Mouse (Mus musculus): Measurements from ENCODE around the gene Fzd4.
A peak's percentile ranks its signal among the peaks of the same experiment; 100 is the strongest.

The Fzd4 gene

GRCm38 (mm10) chr7:89404081-89404733 lies at the start of gene Fzd4, which contains the start of gene Tmem135:
Gene Fzd4 (plus strand): TSS chr7:89404355.
Gene Tmem135 (minus strand): TSS chr7:89404222.
- DNase-seq, result peak; percentile 97

DNA sequence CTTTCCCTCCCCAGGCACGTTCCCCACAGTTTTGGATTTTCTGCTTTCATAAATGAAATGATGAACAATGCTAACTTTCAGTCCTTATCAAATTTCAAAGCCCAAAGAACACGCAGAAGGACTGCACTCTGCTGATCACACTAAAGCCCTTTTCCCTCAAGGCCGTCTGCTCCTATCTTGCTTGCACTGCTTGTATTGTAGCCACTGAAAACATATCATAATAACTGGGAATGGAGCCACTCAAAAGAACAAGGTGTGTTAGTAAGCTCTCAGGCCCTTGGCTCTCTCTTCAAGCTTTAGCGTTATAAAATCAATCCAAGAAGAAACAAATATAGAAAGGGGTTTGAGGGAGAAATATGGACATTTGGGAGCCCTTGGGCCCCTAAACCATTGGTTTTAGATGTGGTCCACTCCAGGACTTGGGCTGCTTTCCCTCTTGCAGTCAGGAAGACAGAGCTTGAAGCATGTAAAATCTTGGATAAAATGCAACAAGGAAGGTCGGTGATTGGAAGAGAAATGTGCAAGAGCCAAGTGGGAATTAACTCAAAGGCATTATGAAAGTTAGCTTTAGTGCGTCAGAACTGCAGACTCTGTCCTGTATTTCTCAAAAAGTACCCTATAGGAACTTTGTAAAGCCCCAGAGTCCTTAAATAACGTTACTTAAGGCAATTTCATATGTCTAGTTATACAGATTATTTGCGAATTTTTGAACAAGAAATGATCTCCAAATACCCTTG lies 48.5 kb upstream of the Fzd4 start:
- DNase-seq, result no peak

- DNase-seq, result no peak
Observed at GRCm38 (mm10) chr7:89356307-89356706, 47.8 kb upstream of the Fzd4 start.

- DNase-seq, result peak; percentile 55
Observed at GRCm38 (mm10) chr7:89363975-89364374, 40.2 kb upstream of the Fzd4 start.

DNA sequence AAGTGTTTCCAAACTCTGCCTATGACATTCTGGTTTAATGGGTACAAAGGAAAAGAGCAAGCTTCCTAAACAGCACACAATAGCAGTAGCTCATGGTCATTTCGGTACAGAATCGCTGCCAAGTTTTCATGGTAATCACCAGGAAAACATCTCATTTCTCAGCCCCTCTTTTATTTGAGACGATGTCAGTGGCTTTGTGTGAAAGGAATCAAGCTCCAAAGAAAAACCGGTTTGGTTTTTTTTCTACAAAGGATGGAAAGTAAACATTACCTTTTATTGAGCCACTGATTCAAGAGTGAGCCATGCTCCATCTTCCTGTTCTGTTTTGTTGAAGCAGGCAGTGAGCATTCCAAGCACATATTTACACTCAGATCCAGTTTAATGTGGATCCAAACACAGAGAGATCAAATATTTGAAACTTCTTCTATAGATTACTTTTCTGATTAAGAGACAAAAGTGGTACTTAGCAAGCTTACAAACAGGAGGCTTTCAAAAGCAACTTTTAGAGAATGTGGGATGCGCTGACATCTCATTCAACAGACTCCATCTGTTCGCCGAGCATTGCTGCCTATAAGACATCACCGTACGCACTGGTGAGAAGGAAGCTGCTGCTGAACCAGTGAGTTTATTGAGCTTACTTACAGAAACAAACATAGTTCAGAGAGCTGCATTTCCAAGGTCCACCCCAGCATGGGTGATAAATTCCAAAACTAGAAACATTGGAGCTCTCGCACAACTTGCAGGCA lies 38.8 kb upstream of the Fzd4 start:
- DNase-seq, result no peak

- DNase-seq, result no peak
Observed at GRCm38 (mm10) chr7:89367643-89368042, 36.5 kb upstream of the Fzd4 start.

DNA sequence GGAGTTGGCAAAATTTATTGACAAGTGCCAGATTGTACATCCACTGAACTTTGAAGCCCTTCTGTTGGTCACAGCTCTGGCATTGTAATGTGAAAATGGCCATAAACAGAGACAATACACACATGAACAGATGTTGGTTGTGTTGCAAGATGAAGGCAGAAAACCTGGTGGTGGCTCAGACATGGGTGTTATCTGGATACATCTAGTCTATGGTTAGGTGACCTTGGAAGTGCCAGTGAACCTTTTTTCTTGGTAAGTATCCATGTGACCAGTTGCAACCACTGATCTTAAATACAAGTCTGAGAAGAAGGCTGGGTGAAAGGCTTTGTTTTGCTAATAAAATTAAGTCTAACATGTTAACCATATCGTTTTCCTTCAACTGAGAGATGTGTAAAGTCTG lies 34.1 kb upstream of the Fzd4 start:
- no peak for DNase-seq

DNA sequence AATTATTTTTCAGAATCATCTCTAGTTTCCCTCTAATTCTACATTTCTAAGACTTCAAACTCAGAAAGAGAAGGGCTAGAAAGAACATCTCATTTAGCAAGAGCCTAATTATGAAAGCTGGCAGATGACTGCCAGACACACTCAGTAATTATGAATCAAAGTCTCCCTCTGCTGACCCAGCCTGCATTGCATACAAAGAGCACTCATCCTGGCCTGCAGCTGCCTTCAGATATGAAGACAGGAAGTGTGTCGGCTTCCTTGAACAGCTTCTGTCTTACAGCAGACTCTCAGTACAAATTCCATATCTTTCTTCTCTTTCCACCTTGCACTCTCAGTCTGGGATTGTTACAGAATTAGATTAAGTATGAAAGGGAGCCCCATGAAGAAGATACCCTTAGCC lies 33.2 kb upstream of the Fzd4 start:
- peak; percentile 34 for DNase-seq

DNA sequence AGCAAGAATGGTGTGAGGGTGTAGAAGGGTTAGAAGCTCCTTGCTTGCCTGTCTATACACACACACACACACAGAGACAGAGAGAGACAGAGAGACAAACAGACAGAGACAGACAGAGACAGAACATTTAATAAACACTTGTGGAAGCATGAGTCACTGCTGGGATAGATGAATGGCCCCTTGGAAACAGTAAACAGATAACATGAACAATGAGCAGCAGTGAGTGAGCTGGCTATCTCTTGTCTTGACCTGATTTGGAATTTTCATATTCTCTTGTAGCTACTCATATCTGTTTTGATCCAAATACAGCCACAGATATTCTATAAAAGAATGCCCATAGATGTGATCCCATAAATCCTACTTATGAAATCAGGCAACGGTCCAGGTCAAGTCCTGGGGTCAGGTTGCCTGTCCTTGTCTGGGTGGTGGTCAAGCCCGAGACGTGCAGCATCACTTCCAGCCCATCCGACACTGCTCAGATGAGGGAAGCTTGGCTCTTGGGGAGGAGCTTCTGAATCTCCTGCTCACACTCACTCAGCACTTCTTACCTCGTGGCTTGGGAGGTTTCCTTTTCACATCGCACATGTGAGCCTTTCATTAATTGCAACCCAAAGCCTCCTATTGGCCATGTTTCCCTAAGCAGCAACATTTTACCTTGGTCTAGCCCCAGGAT lies 32.4 kb upstream of the Fzd4 start:
- DNase-seq, result no peak

- no peak for DNase-seq
Observed at GRCm38 (mm10) chr7:89380935-89381705, 23.0 kb upstream of the Fzd4 start.

GRCm38 (mm10) chr7:89382892-89383291 lies 21.3 kb upstream of the Fzd4 start:
- DNase-seq, result no peak

GRCm38 (mm10) chr7:89388981-89389380 lies 15.2 kb upstream of the Fzd4 start:
- DNase-seq, result no peak

GRCm38 (mm10) chr7:89390660-89391059 lies 13.5 kb upstream of the Fzd4 start:
- no peak for DNase-seq

GRCm38 (mm10) chr7:89391281-89391680 lies 12.9 kb upstream of the Fzd4 start:
- DNase-seq, result no peak

DNA sequence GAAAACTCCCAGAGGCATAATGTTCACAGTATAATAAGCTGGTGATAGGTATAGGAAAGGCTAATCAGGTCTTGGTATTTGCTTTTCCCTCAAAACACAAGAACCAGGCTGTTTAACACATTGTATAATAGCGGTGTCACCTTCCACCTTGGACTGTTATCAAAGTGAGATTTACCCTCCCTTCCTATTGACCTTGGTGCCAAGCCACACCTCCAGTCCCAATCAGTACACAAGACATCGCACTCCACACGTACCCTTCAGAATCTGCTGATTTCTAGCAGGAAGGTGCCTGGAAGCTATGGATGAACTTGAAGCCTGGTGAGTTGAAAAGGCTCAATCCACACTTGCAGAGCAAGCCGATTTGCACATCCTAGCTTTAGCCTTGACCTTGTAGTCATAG lies 12.3 kb upstream of the Fzd4 start:
- DNase-seq, result no peak

DNA sequence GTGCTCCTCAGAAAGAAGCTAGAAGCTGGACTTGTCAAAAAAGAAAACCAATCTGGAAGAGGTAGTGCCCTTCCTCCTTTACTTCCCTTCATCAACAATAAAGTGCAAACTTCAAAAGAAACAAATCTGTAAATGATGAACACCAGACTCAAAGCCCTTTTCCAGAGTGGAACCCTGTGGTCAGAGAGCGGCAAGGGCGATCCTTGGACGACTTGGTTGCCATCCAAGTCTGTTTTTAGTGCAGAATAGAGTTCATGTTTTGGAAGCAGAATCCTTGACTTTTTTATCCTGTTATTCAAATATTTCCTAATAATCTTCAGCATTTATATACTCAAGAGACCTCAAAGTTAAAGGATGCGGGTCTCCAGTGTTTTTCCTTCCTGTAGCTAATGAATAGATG lies 11.8 kb upstream of the Fzd4 start:
- no peak for DNase-seq

DNA sequence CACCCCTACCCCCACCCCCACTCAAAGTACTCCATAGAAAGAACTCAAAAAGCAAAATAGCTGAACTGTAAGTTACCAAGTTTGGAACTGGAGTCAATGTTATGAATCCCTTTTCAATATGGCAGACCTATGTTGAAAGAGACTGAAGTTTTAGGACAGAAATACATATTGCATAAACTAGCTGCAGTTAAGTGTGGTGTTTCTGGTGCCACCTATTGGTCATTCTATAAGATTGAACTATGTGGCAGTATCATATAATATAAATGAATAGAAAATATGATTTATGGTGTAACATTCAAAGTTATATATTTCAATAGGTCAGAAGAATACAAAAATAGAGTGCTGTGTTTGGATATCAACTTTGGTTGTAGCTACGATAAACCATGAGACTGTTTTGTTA lies 11.3 kb upstream of the Fzd4 start:
- no peak for DNase-seq

- DNase-seq, result no peak
Observed at GRCm38 (mm10) chr7:89395399-89395798, 8.8 kb upstream of the Fzd4 start.

- no peak for DNase-seq
Observed at GRCm38 (mm10) chr7:89396386-89396785, 7.8 kb upstream of the Fzd4 start.

DNA sequence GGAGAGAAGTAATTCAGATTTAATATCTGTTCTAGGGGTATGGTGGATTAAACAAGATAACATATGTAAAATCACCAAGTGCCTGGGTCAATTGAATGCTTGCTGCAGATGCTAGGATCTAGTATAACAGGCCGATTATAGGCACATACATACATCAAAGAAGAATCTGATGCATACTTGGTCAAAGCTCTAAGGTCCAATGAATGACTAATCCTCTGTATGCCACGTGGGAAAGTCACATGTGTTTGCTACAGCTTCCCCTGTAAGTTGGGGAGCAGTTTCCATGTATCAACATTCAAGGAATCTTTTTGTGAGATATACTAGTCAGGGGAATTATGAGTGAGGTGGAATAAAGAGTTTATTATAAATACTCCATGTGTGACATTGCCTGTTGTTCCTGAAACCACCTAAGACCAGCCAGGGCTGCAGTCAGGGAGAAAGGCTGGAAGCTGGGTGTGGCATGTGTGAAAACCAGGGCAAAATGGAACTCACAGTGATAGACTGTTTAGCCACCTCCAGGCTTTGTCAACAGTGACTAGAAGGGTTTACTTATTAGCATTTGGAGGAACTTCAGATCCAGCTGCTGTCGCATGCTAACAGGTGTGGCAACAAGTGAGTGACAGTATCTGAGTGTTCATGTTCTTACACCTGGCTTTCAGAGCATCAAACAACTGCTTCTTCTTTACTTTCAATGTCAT lies 6.2 kb upstream of the Fzd4 start:
- no peak for DNase-seq

- DNase-seq, result no peak
Observed at GRCm38 (mm10) chr7:89400721-89401120, 3.4 kb upstream of the Fzd4 start.
